Mouse (Mus musculus) liver, adult 2 months (tissue): ENCODE measurements around the gene 5031439G07Rik. TPM values are rescaled to one million over a fixed set of nuclear protein-coding genes. Genes with fewer than 3 reads are reported as not detected.

Experiments used
- DNase-seq: peaks from one replicate; pipeline ENCODE4 v3.0.0-alpha.2; 2011; ENCODE audit warnings: low read depth, low spot score; ENCODE audit errors: extremely low read depth
- H3K27ac ChIP-seq: fragments of 200-500 bp; replicated peaks from 2 replicates; pipeline ENCODE4 v1.5.1; 2012; ENCODE audit warnings: low read depth, mild to moderate bottlenecking, control low read depth, inconsistent platforms, low read length; ENCODE audit not compliant: insufficient read depth
- H3K27me3 ChIP-seq: fragments of 200-500 bp; 2 replicates; pipeline ENCODE4 v1.6.1; 2012; ENCODE audit warnings: mild to moderate bottlenecking, moderate library complexity, low read length, inconsistent platforms; ENCODE audit not compliant: control insufficient read depth, insufficient read depth
- H3K36me3 ChIP-seq: fragments of 200-500 bp; 2 replicates; pipeline ENCODE4 v1.6.1; 2012; ENCODE audit warnings: low read length, inconsistent platforms; ENCODE audit not compliant: control insufficient read depth, insufficient read depth
- H3K4me1 ChIP-seq: fragments of 200-500 bp; 2 replicates; pipeline ENCODE4 v1.6.1; 2011; ENCODE audit warnings: low read length; ENCODE audit not compliant: control insufficient read depth, insufficient read depth
- H3K4me3 ChIP-seq: fragments of 200-500 bp; 2 replicates; pipeline ENCODE4 v1.5.1; 2011; ENCODE audit warnings: low read depth, mild to moderate bottlenecking, control low read depth, low read length, moderate library complexity; ENCODE audit not compliant: insufficient read depth
- H3K79me2 ChIP-seq: fragments of 200-500 bp; 2 replicates; pipeline ENCODE4 v1.6.1; 2012; ENCODE audit warnings: inconsistent platforms, mild to moderate bottlenecking, low read length, moderate library complexity; ENCODE audit not compliant: control insufficient read depth, insufficient read depth
- H3K9ac ChIP-seq: fragments of 200-500 bp; 2 replicates; pipeline ENCODE4 v1.6.1; 2012; ENCODE audit warnings: low read depth, mild to moderate bottlenecking, control low read depth, inconsistent platforms, low read length
- CTCF ChIP-seq: fragments of 200-500 bp; IDR thresholded peaks from 2 replicates; pipeline ENCODE4 v1.5.1; 2011; ENCODE audit warnings: low read depth, low read length, control low read depth
- POLR2A ChIP-seq: fragments of 200-500 bp; IDR thresholded peaks from 2 replicates; pipeline ENCODE4 v1.6.1; 2011; ENCODE audit warnings: low read length, control low read depth; ENCODE audit not compliant: insufficient read depth; ENCODE audit errors: extremely low read depth
- WGBS: fragments of 180-500 bp; shearing (Covaris S2); methylation state at CpG from one replicate; pipeline ENCODE4 v1.1.7; 2018; 5-methylcytosine and 5-hydroxymethylcytosine counted together
- polyA plus RNA-seq: library from polyadenylated mRNA; depleted of rRNA; stranded (reverse); fragments of >200 nt; gene quantifications from 2 replicates; pipeline ENCODE4 v1.2.3, GENCODE M21; 2012
- total RNA-seq: library from RNA; depleted of rRNA; stranded (reverse); fragments of >200 nt; gene quantifications from 2 replicates; pipeline ENCODE4 v1.2.3, GENCODE M21; 2014

5031439G07Rik gene
- total and polyA plus RNA-seq, 2 experiments, result 9.0 to 9.8 TPM

GRCm38 (mm10) chr15:84975729-84976128, 12.6 kb downstream of the 5031439G07Rik start:
- no peak overlapping the region for H3K9ac ChIP-seq
- H3K27me3 ChIP-seq, result no peaks in the 10 kb centered on the region
- peaks cover 34% of the 10 kb centered on the region for H3K79me2 ChIP-seq
- 70% methylated on average over 4 of the region's 4 CpGs for WGBS
- H3K27ac ChIP-seq, result no peak overlapping the region
- H3K4me1 ChIP-seq, result peaks cover 17% of the 10 kb centered on the region
- no peak overlapping the region for H3K4me3 ChIP-seq
- TF ChIP-seq POLR2A, result no peak
- TF ChIP-seq CTCF, result no peak
- H3K36me3 ChIP-seq, result no peaks in the 10 kb centered on the region
- DNase-seq, result no peak

GRCm38 (mm10) chr15:84973544-84973871, 14.8 kb downstream of the 5031439G07Rik start:
- no peak overlapping the region for H3K27ac ChIP-seq
- H3K4me1 ChIP-seq, result peaks cover 14% of the 10 kb centered on the region
- no peaks in the 10 kb centered on the region for H3K27me3 ChIP-seq
- H3K36me3 ChIP-seq, result no peaks in the 10 kb centered on the region
- DNase-seq, result peak; percentile 38
- TF ChIP-seq POLR2A (no peak), CTCF (no peak)
- WGBS, result 51% methylated on average over 3 of the region's 3 CpGs
- peaks cover 26% of the 10 kb centered on the region for H3K79me2 ChIP-seq
- H3K4me3 ChIP-seq, result no peak overlapping the region
- H3K9ac ChIP-seq, result no peak overlapping the region

- TF ChIP-seq POLR2A (no peak), CTCF (0 out of 2 replicates have a peak, but pooled peaks have one; percentile 16)
- H3K9ac ChIP-seq, result no peak overlapping the region
- peak; percentile 81 for DNase-seq
- H3K79me2 ChIP-seq, result peaks cover 27% of the 10 kb centered on the region
- H3K27me3 ChIP-seq, result no peaks in the 10 kb centered on the region
- peaks cover 10% of the 10 kb centered on the region for H3K4me1 ChIP-seq
- H3K36me3 ChIP-seq, result no peaks in the 10 kb centered on the region
- H3K4me3 ChIP-seq, result no peak overlapping the region
- 54% methylated on average over 8 of the region's 8 CpGs for WGBS
- no peak overlapping the region for H3K27ac ChIP-seq
These were observed 15.3 kb downstream of the 5031439G07Rik start for GRCm38 (mm10) chr15:84972860-84973543.

GRCm38 (mm10) chr15:84968534-84968933, 19.8 kb downstream of the 5031439G07Rik start:
- H3K27me3 ChIP-seq, result no peaks in the 10 kb centered on the region
- no peak for TF ChIP-seq CTCF
- no peak for TF ChIP-seq POLR2A
- no peak overlapping the region for H3K27ac ChIP-seq
- H3K79me2 ChIP-seq, result peaks cover 34% of the 10 kb centered on the region; the same call in 1 of the 2 replicates
- 83% methylated on average over 4 of the region's 4 CpGs for WGBS
- H3K4me1 ChIP-seq, result peaks cover 4% of the 10 kb centered on the region
- H3K4me3 ChIP-seq, result no peak overlapping the region
- no peak for DNase-seq
- no peaks in the 10 kb centered on the region for H3K36me3 ChIP-seq
- H3K9ac ChIP-seq, result no peak overlapping the region

- H3K4me3 ChIP-seq, result no peak overlapping the region
- WGBS, result 63% methylated on average over 7 of the region's 7 CpGs
- no peaks in the 10 kb centered on the region for H3K36me3 ChIP-seq
- no peaks in the 10 kb centered on the region for H3K27me3 ChIP-seq
- peaks cover 34% of the 10 kb centered on the region; the same call in 1 of the 2 replicates for H3K79me2 ChIP-seq
- no peak for TF ChIP-seq CTCF
- no peak for TF ChIP-seq POLR2A
- no peak overlapping the region for H3K27ac ChIP-seq
- no peaks in the 10 kb centered on the region for H3K4me1 ChIP-seq
- no peak overlapping the region for H3K9ac ChIP-seq
- no peak for DNase-seq
These were observed 22.6 kb downstream of the 5031439G07Rik start for GRCm38 (mm10) chr15:84965575-84966360.
